Mouse (Mus musculus): ENCODE data around the gene Klhl29. TPM values are rescaled to one million over a fixed set of nuclear protein-coding genes. Genes with fewer than 3 reads are reported as not detected.

Klhl29 gene
- polyA plus RNA-seq, 1 experiment from 2014 or later, result 2.5 TPM

- no peak overlapping the region for H3K27ac ChIP-seq
- WGBS, result 90% methylated on average over 3 of the region's 3 CpGs
Observed at GRCm38 (mm10) chr12:5321017-5321416, 54.5 kb downstream of the Klhl29 start.

DNA sequence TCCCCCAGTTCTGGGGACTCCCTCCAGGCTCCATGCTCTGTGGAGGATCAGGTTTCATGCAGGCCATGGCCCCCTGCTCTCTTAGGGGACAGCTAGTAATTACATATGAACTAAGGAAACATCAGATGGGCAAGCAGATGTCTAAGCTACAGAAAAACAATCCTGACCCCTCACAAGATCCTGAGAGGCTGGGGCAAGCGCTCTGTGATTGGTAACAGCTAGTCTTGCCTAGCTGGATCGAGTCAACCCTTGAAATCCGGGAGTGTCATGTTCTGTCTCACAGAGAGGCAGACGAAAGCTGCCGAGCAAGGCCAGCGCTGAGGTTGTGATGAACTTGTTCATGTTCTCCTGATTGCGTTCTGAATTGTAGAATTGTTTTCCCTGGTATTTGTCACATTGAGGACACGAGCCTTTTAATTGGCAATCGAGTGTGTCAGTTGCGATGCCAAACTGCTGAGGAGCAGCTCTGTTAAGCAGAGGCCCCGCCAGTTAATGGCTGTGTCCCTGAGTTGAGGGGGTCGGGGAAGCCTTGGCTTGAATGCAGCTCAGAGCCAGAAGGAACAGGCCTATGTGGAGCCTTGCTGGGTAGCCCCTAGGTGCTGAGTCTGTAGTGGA, 56.0 kb downstream of the Klhl29 start:
- Histone ChIP-seq H3K9ac (no peak overlapping the region), H3K4me2 (replicated peaks) (no peak overlapping the region), H3K9me3 (no peaks in the 10 kb centered on the region), H3K27me3 (replicated peaks) (no peaks in the 10 kb centered on the region), H3K27ac (no peak overlapping the region), H3K4me1 (peaks cover 7% of the 10 kb centered on the region; the same call in 1 of the 2 replicates), H3K4me3 (no peak overlapping the region), H3K36me3 (no peaks in the 10 kb centered on the region)
- no peak for ATAC-seq (ENCODE audit: low FRiP score, low read depth)
- 32% methylated on average over 12 of the region's 12 CpGs for WGBS

More at GRCm38 (mm10) chr12:5321017-5321416, 54.5 kb downstream of the Klhl29 start:
- Histone ChIP-seq H3K9ac (no peak overlapping the region), H3K27me3 (replicated peaks) (no peaks in the 10 kb centered on the region), H3K4me3 (no peak overlapping the region), H3K36me3 (no peaks in the 10 kb centered on the region), H3K9me3 (no peaks in the 10 kb centered on the region), H3K4me1 (peaks cover 7% of the 10 kb centered on the region; the same call in 1 of the 2 replicates), H3K4me2 (replicated peaks) (no peak overlapping the region)
- no peak for ATAC-seq (ENCODE audit: low FRiP score, low read depth)

DNA sequence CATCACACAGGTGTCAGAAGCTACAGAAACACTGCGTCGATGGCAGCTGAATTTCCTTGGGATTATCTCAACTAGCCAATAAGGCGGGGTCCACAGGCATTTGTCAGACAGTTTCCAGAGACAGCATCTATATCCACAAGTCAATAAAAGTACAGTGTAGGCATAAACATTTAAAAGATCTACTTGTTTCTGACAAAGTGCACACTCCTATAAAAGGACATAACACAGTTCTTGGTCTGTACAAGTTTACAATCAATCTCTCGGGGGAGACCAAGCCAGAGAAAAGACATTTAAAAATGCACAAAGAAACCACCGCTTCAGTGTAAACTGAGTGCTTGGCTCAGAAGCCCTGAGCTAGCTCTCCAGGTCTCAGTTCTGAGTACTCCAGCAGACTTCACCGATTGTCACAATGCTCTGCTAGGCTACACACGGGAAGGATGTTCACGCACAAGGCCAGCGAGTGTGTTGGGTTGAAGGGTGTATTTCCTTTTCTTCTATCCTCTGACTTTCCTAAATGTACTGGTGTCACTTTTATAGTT, 59.4 kb downstream of the Klhl29 start:
- H3K27me3 ChIP-seq (replicated peaks), result no peaks in the 10 kb centered on the region
- H3K4me2 ChIP-seq (replicated peaks), result no peak overlapping the region
- no peak overlapping the region for H3K27ac ChIP-seq
- ATAC-seq (ENCODE audit: low FRiP score, low read depth), result no peak
- no peaks in the 10 kb centered on the region for H3K36me3 ChIP-seq
- H3K9me3 ChIP-seq, result no peaks in the 10 kb centered on the region
- H3K9ac ChIP-seq, result no peak overlapping the region
- peaks cover 7% of the 10 kb centered on the region; the same call in 1 of the 2 replicates for H3K4me1 ChIP-seq
- no peak overlapping the region for H3K4me3 ChIP-seq
- WGBS, result 88% methylated on average over 9 of the region's 9 CpGs

GRCm38 (mm10) chr12:5307923-5308322, 67.6 kb downstream of the Klhl29 start:
- no peak overlapping the region for H3K4me3 ChIP-seq
- H3K9ac ChIP-seq, result no peak overlapping the region
- no peaks in the 10 kb centered on the region for H3K36me3 ChIP-seq
- no peak overlapping the region for H3K4me2 ChIP-seq (replicated peaks)
- no peak for ATAC-seq (ENCODE audit: low FRiP score, low read depth)
- WGBS, result 96% methylated on average over 2 of the region's 2 CpGs
- no peaks in the 10 kb centered on the region for H3K9me3 ChIP-seq
- no peaks in the 10 kb centered on the region for H3K4me1 ChIP-seq
- H3K27ac ChIP-seq, result no peak overlapping the region
- H3K27me3 ChIP-seq (replicated peaks), result no peaks in the 10 kb centered on the region

GRCm38 (mm10) chr12:5305466-5305865, 70.0 kb downstream of the Klhl29 start:
- no peak overlapping the region for H3K4me2 ChIP-seq (replicated peaks)
- H3K27me3 ChIP-seq (replicated peaks), result no peaks in the 10 kb centered on the region
- H3K4me3 ChIP-seq, result no peak overlapping the region
- WGBS, result 62% methylated on average over 1 of the region's 1 CpGs
- no peak overlapping the region for H3K27ac ChIP-seq
- H3K36me3 ChIP-seq, result no peaks in the 10 kb centered on the region
- no peaks in the 10 kb centered on the region for H3K4me1 ChIP-seq
- no peak for ATAC-seq (ENCODE audit: low FRiP score, low read depth)
- no peaks in the 10 kb centered on the region for H3K9me3 ChIP-seq
- no peak overlapping the region for H3K9ac ChIP-seq

- Histone ChIP-seq H3K4me3 (no peak overlapping the region), H3K27ac (no peak overlapping the region), H3K9ac (no peak overlapping the region), H3K4me1 (no peaks in the 10 kb centered on the region), H3K36me3 (no peaks in the 10 kb centered on the region), H3K4me2 (replicated peaks) (no peak overlapping the region), H3K27me3 (replicated peaks) (no peaks in the 10 kb centered on the region), H3K9me3 (no peaks in the 10 kb centered on the region)
- WGBS, result 91% methylated on average over 5 of the region's 5 CpGs
- no peak for ATAC-seq (ENCODE audit: low FRiP score, low read depth)
Observed at GRCm38 (mm10) chr12:5303912-5304311, 71.6 kb downstream of the Klhl29 start.

DNA sequence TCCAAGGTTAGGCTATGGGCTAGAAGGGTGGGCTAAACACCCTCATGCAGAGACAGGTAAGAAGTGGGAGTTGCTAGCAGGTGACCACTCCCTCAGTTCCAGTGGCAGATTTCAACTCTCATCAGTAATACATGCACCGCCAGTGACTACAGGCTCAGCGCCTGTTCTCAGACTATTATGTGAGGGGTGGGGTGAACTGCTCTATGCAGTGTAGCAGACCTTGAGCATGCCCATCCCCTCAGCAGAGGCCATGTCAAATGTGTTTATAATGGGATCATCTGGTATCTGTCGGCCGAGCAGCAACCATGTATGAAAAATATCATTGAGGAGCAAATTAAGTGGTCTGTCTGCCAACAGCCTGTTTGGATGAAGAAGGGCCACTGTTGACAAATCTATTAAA, 72.4 kb downstream of the Klhl29 start:
- no peak overlapping the region for H3K4me2 ChIP-seq (replicated peaks)
- peak; percentile 58; the same call in 1 of the 2 replicates for ATAC-seq (ENCODE audit: low FRiP score, low read depth)
- H3K36me3 ChIP-seq, result no peaks in the 10 kb centered on the region
- H3K9ac ChIP-seq, result no peak overlapping the region
- no peak overlapping the region for H3K27ac ChIP-seq
- no peak overlapping the region for H3K4me3 ChIP-seq
- WGBS, result 79% methylated on average over 4 of the region's 4 CpGs
- no peaks in the 10 kb centered on the region for H3K4me1 ChIP-seq
- H3K27me3 ChIP-seq (replicated peaks), result no peaks in the 10 kb centered on the region
- H3K9me3 ChIP-seq, result no peaks in the 10 kb centered on the region

DNA sequence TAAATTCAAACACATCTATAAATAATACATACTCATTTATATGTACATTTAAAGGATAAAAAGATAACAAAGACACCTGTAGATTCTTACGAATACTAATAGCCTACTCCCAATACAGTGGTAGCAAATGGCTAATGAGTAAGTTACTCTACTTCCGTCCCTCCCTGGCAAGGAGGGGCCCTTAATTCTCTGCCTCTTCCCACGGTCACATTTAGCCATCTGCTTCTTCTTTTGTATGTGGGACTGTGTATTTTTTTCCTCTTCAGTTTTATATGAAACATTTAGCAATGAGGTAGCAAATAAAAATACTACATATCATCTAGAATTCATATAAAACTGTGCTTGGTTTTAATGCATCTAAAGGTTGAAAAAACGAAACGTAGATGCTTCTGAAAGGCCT, 73.6 kb downstream of the Klhl29 start:
- no peak overlapping the region for H3K9ac ChIP-seq
- no peak for ATAC-seq (ENCODE audit: low FRiP score, low read depth)
- H3K4me2 ChIP-seq (replicated peaks), result no peak overlapping the region
- H3K36me3 ChIP-seq, result no peaks in the 10 kb centered on the region
- H3K4me1 ChIP-seq, result no peaks in the 10 kb centered on the region
- no peak overlapping the region for H3K27ac ChIP-seq
- WGBS, result 75% methylated on average over 5 of the region's 5 CpGs
- H3K4me3 ChIP-seq, result no peak overlapping the region
- no peaks in the 10 kb centered on the region for H3K9me3 ChIP-seq
- no peaks in the 10 kb centered on the region for H3K27me3 ChIP-seq (replicated peaks)

DNA sequence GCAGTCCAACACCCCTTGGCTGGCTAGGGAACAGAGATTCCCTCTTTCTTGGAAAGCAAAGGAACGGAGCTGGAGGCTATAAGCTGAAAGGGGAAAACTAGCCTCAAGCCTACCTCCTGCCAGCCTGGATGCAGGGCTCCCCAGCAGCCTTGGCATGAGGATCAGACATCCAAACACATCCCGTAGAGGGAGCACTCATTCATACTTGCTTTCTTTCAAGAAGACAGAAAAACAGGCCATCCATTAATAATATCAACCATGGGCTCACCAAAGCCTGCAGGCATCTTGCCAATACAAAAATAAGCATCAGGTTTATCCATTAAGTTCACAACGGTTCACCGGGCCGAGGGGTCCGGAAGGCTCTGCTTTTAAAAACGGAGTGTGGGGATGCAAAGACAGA, 79.1 kb downstream of the Klhl29 start:
- H3K36me3 ChIP-seq, result no peaks in the 10 kb centered on the region
- H3K4me2 ChIP-seq (replicated peaks), result no peak overlapping the region
- H3K27me3 ChIP-seq (replicated peaks), result no peaks in the 10 kb centered on the region
- H3K9ac ChIP-seq, result no peak overlapping the region
- WGBS, result 76% methylated on average over 7 of the region's 7 CpGs
- no peak overlapping the region for H3K4me3 ChIP-seq
- H3K4me1 ChIP-seq, result no peaks in the 10 kb centered on the region
- no peak overlapping the region for H3K27ac ChIP-seq
- no peaks in the 10 kb centered on the region for H3K9me3 ChIP-seq
- no peak for ATAC-seq (ENCODE audit: low FRiP score, low read depth)

GRCm38 (mm10) chr12:5292316-5292715, 83.2 kb downstream of the Klhl29 start:
- 82% methylated on average over 7 of the region's 7 CpGs for WGBS
- Histone ChIP-seq H3K27me3 (replicated peaks) (no peaks in the 10 kb centered on the region), H3K36me3 (no peaks in the 10 kb centered on the region), H3K9ac (no peak overlapping the region), H3K4me2 (replicated peaks) (no peak overlapping the region), H3K4me1 (no peaks in the 10 kb centered on the region), H3K27ac (no peak overlapping the region), H3K4me3 (no peak overlapping the region), H3K9me3 (no peaks in the 10 kb centered on the region)
- ATAC-seq (ENCODE audit: low FRiP score, low read depth), result no peak

DNA sequence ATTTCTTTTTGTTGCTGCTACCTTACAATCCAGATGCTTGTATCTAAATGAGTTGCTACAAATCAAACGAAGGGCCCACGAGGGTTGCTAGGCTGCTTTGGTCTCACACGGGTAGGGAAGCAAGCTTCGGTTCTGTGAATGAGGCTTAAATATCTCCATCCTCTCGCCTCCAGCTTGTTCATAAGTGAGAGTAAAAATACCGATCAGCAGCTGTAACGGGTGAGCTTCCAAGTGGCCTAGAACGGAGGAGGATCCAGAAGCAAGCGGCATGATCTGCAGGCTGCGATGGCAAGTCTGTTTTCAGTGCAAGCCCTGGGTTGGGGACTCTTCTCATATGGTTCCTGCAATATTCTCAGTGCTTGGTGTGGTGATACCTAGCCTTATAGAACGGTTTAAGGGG, 89.9 kb downstream of the Klhl29 start:
- no peaks in the 10 kb centered on the region for H3K9me3 ChIP-seq
- H3K36me3 ChIP-seq, result no peaks in the 10 kb centered on the region
- H3K4me2 ChIP-seq (replicated peaks), result no peak overlapping the region
- ATAC-seq (ENCODE audit: low FRiP score, low read depth), result no peak
- H3K4me3 ChIP-seq, result no peak overlapping the region
- no peak overlapping the region for H3K9ac ChIP-seq
- no peak overlapping the region for H3K27ac ChIP-seq
- H3K27me3 ChIP-seq (replicated peaks), result no peaks in the 10 kb centered on the region
- no peaks in the 10 kb centered on the region for H3K4me1 ChIP-seq
- 86% methylated on average over 11 of the region's 11 CpGs for WGBS

GRCm38 (mm10) chr12:5284961-5285360, 90.5 kb downstream of the Klhl29 start:
- Histone ChIP-seq H3K4me3 (no peak overlapping the region), H3K9me3 (no peaks in the 10 kb centered on the region), H3K36me3 (no peaks in the 10 kb centered on the region), H3K27ac (no peak overlapping the region), H3K4me1 (no peaks in the 10 kb centered on the region; the same call in 1 of the 2 replicates), H3K4me2 (replicated peaks) (no peak overlapping the region), H3K9ac (no peak overlapping the region), H3K27me3 (replicated peaks) (no peaks in the 10 kb centered on the region)
- 85% methylated on average over 6 of the region's 6 CpGs for WGBS
- no peak for ATAC-seq (ENCODE audit: low FRiP score, low read depth)

GRCm38 (mm10) chr12:5283654-5284053, 91.8 kb downstream of the Klhl29 start:
- H3K9ac ChIP-seq, result no peak overlapping the region
- H3K4me2 ChIP-seq (replicated peaks), result no peak overlapping the region
- no peak overlapping the region for H3K4me3 ChIP-seq
- no peaks in the 10 kb centered on the region for H3K27me3 ChIP-seq (replicated peaks)
- peaks cover 3% of the 10 kb centered on the region; the same call in 1 of the 2 replicates for H3K4me1 ChIP-seq
- WGBS, result 73% methylated on average over 2 of the region's 2 CpGs
- H3K36me3 ChIP-seq, result no peaks in the 10 kb centered on the region
- no peak overlapping the region for H3K27ac ChIP-seq
- H3K9me3 ChIP-seq, result no peaks in the 10 kb centered on the region
- no peak for ATAC-seq (ENCODE audit: low FRiP score, low read depth)

Measured in neural tube, embryonic 12.5 days (tissue).